Mouse (Mus musculus) brain, embryonic 14.5 days (tissue): Measurements from ENCODE around the gene Tpsab1.

Experiments used
- CTCF ChIP-seq: fragments of 200-500 bp; IDR thresholded peaks from 2 replicates; pipeline ENCODE4 v1.5.1; 2012; ENCODE audit warnings: inconsistent platforms, mild to moderate bottlenecking, moderate library complexity, borderline replicate concordance; ENCODE audit not compliant: insufficient read depth, insufficient read length; ENCODE audit errors: extremely low read depth
- POLR2A ChIP-seq: fragments of 200-500 bp; IDR thresholded peaks from 2 replicates; pipeline ENCODE4 v1.6.1; 2012; ENCODE audit warnings: mild to moderate bottlenecking, inconsistent platforms, borderline replicate concordance; ENCODE audit not compliant: poor library complexity, insufficient read depth, insufficient read length, severe bottlenecking; ENCODE audit errors: extremely low read depth

- TF ChIP-seq CTCF = no peak
- TF ChIP-seq POLR2A = no peak
Measured at GRCm38 (mm10) chr17:25341490-25341889, 3.9 kb downstream of the Tpsab1 start.
